Mouse (Mus musculus) forebrain, embryonic 11.5 days (tissue): Measurements from ENCODE around the gene Abcc9. TPM values are rescaled to one million over a fixed set of nuclear protein-coding genes. Genes with fewer than 3 reads are reported as not detected.

Experiments
- ATAC-seq: fragments of 200-750 bp; cut with Nextera tagmentation; replicated peaks from 2 replicates; pipeline ENCODE4 v1.8.0; 2017; ENCODE audit warnings: moderate TSS enrichment; ENCODE audit not compliant: low FRiP score
- DNase-seq: peaks from one replicate; pipeline ENCODE4 v3.0.0-alpha.2; 2017; ENCODE audit warnings: low spot score
- H3K27ac ChIP-seq: fragments of 300-500 bp; sonication (generic); 2 replicates; pipeline ENCODE4 v1.5.1; 2014; ENCODE audit warnings: low read depth, low read length
- H3K27me3 ChIP-seq: fragments of 300-500 bp; sonication (generic); 2 replicates; pipeline ENCODE4 v1.6.1; 2014; ENCODE audit warnings: mild to moderate bottlenecking, low read length, mixed read lengths; ENCODE audit not compliant: control insufficient read depth, insufficient read depth
- H3K36me3 ChIP-seq: fragments of 300-500 bp; sonication (generic); 2 replicates; pipeline ENCODE4 v1.6.1; 2014; ENCODE audit warnings: mild to moderate bottlenecking, low read length, moderate library complexity, mixed read lengths; ENCODE audit not compliant: control insufficient read depth, insufficient read depth
- H3K4me1 ChIP-seq: fragments of 300-500 bp; sonication (generic); replicated peaks from 2 replicates; pipeline ENCODE4 v1.6.1; 2014; ENCODE audit warnings: low read length, mixed read lengths; ENCODE audit not compliant: control insufficient read depth, insufficient read depth
- H3K4me2 ChIP-seq: fragments of 300-500 bp; sonication (generic); 2 replicates; pipeline ENCODE4 v1.6.1; 2014; ENCODE audit warnings: low read depth, mild to moderate bottlenecking, low read length, moderate library complexity, mixed read lengths; ENCODE audit not compliant: severe bottlenecking
- H3K4me3 ChIP-seq: fragments of 300-500 bp; sonication (generic); 2 replicates; pipeline ENCODE4 v1.5.1; 2014; ENCODE audit warnings: low read depth, low read length
- H3K9ac ChIP-seq: fragments of 300-500 bp; sonication (generic); 2 replicates; pipeline ENCODE4 v1.6.1; 2014; ENCODE audit warnings: low read length
- H3K9me3 ChIP-seq: fragments of 300-500 bp; sonication (generic); 2 replicates; pipeline ENCODE4 v1.6.1; 2016; ENCODE audit warnings: low read length, mixed read lengths; ENCODE audit not compliant: control insufficient read depth
- WGBS: fragments of 180-500 bp; shearing (Covaris S2); extraction: QIAGEN DNeasy Blood & Tissue Kit; methylation state at CpG from one replicate; pipeline ENCODE4 v1.1.7; 2014; 5-methylcytosine and 5-hydroxymethylcytosine counted together
- polyA plus RNA-seq: library from polyadenylated mRNA; unstranded; fragments of >200 nt; fragmentation: Nextera tagmentation; extraction: Ambion mirVana; gene quantifications from 2 replicates; pipeline ENCODE4 v1.2.1, GENCODE M21; 2014

Gene Abcc9
- polyA plus RNA-seq, 1 experiment from 2014 or later, result 1.6 TPM

DNA sequence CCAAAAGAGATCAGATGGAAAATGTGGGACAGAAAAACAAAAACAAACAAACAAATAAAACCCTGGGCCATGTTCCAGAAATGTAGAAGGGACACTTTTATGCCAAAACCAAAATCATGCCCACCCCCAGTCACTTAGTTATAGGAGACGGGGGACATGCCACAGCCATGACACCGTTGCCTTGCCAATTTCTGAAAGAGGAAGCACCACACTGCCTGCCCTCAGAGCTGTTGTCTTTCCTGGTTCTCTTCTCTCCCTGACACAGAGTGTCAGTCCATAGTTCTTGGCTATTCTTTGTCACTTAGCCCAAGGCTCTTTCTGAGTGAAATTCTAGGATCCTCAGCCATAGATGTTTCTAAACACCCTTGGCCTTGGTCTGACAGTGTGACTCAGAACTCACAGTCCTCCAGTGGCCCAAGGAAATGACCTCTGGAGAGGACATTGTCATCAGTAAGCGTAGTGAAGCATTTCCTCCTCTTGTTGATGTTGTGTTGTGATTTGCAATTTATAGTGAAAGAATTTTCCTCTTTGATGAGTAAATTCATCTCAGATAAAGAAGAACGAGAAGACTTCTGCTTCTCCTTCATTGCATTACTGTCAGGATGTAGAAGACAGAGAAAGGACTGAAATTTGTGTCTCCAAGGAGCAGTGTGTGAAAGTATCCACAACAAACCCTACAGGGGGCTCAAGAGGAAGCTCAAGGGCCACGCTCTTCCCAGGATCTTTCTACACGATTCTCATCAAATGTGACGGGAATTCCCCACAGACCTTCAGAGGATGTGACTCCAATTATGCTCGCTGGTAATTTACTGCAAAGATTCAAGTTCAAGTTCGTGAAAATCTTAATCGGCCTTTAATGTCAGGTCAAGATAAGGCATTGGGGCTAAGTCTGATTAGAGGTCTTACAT, 143.1 kb downstream of the Abcc9 start:
- Histone ChIP-seq H3K9me3 (no peaks in the 10 kb centered on the region), H3K27ac (no peak overlapping the region), H3K4me2 (no peak overlapping the region), H3K9ac (no peak overlapping the region), H3K4me1 (no peaks in the 10 kb centered on the region), H3K36me3 (no peaks in the 10 kb centered on the region), H3K27me3 (no peaks in the 10 kb centered on the region), H3K4me3 (no peak overlapping the region)
- ATAC-seq (no peak), DNase-seq (peak; percentile 39)
- 83% methylated on average over 10 of the region's 10 CpGs for WGBS

DNA sequence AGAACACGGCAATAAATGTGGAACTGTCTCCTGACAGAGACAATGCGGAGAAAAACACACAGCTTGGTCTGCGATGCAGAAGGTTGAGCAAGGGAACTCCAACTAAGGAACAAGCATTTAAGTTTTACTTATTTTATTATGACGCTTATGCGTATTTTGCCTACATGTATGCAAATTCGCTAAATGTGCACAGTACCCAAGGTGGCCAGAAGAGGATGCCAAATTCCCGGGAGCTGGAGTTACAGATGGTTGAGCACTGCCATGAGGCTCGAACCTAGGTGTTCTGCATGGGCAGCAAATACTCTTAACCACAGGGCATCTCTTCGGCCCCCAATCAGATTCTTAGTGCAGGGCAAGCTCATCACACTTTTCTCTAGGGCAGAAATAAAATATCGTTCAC, 144.0 kb downstream of the Abcc9 start:
- WGBS, result 79% methylated on average over 10 of the region's 10 CpGs
- ATAC-seq (no peak), DNase-seq (peak; percentile 42)
- H3K27ac ChIP-seq, result no peak overlapping the region
- no peak overlapping the region for H3K9ac ChIP-seq
- H3K9me3 ChIP-seq, result no peaks in the 10 kb centered on the region
- no peak overlapping the region for H3K4me2 ChIP-seq
- no peaks in the 10 kb centered on the region for H3K36me3 ChIP-seq
- no peak overlapping the region for H3K4me3 ChIP-seq
- H3K27me3 ChIP-seq, result no peaks in the 10 kb centered on the region
- no peaks in the 10 kb centered on the region for H3K4me1 ChIP-seq

DNA sequence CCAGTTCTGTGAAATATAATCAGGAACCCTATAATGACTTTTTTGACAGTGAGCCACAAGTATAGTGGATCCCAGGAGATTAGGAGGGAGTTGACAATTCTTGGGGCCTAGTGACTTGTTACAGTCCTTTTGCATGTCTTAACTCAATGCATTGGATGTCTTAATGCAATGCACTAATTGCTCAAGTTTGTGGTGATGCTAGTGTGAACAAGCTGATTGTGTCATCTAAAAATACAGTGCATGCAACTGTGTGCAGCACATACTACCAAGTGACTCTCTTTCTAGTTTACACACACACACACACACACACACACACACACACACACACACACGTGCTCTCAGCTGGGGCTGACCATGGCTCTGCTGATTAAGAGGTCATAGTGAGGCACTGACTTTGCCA, 146.1 kb downstream of the Abcc9 start:
- ATAC-seq, result no peak
- Histone ChIP-seq H3K9ac (no peak overlapping the region), H3K4me3 (no peak overlapping the region), H3K36me3 (no peaks in the 10 kb centered on the region), H3K9me3 (no peaks in the 10 kb centered on the region), H3K27ac (no peak overlapping the region), H3K4me2 (no peak overlapping the region), H3K4me1 (no peaks in the 10 kb centered on the region), H3K27me3 (no peaks in the 10 kb centered on the region)
- DNase-seq, result no peak
- 59% methylated on average over 1 of the region's 1 CpGs for WGBS

DNA sequence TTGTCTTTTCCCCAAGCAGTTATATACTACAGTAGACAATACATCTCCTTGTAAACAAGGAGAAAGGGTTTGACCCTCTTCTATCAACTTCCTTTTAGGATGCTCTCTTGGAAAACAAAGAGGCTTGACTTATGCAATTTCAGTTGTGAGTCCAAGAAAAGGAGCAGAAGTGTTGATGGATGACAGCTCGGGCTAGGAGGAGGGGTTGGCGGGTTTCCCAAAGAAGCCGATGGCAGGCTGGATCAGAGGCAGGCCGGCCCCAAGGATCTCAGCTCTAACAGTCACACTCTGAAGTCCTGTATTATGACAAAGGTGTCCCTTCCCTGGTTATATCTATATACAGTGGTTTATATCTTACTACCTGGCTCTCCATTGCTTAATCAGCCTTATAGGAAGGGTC, 150.6 kb downstream of the Abcc9 start:
- Histone ChIP-seq H3K27me3 (no peaks in the 10 kb centered on the region), H3K4me2 (no peak overlapping the region), H3K36me3 (no peaks in the 10 kb centered on the region), H3K9ac (no peak overlapping the region), H3K9me3 (no peaks in the 10 kb centered on the region), H3K4me3 (no peak overlapping the region), H3K27ac (no peak overlapping the region), H3K4me1 (no peaks in the 10 kb centered on the region)
- DNase-seq (no peak), ATAC-seq (no peak)
- WGBS, result 85% methylated on average over 4 of the region's 4 CpGs

DNA sequence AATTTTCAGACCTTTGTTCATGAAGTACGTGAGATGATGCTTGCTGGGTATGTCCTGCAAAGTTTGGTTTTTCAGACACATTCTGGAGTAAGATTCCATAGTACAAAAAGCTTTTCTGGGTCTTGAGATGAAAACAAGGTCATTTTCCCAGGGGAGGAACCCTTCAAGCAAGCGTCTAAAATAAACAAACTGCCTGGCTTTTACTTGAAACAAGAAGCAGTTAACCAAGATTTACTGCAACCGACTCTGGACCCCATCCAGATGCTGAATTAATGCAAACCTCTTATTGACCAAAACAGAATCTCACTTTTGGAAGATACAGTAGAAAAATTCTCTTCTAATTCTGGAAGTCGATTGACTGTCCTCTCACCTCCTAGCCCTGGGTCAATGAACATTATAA, 151.2 kb downstream of the Abcc9 start:
- ATAC-seq, result no peak
- H3K27ac ChIP-seq, result no peak overlapping the region
- no peaks in the 10 kb centered on the region for H3K27me3 ChIP-seq
- no peak overlapping the region for H3K4me3 ChIP-seq
- no peak for DNase-seq
- H3K9ac ChIP-seq, result no peak overlapping the region
- no peaks in the 10 kb centered on the region for H3K9me3 ChIP-seq
- WGBS, result 82% methylated on average over 4 of the region's 4 CpGs
- no peaks in the 10 kb centered on the region for H3K36me3 ChIP-seq
- H3K4me2 ChIP-seq, result no peak overlapping the region
- H3K4me1 ChIP-seq, result no peaks in the 10 kb centered on the region

DNA sequence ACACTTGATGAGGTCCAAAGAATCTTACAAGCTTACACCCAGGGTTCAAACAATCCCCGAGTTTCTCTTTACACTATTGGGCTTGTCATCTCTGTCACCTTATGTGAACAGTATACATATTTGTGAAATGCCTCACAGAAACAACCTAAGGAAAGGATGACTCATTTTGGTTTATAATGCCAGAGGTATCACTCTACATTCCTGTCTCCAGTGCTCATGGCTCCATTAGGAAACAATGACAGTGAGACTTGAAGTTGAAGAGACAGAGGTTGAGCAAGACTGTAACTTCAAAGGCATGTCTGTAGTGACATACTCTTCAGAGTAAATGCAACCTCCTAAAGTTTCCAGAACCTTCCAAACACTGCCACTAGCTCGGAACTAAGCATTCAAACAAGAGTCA, 153.7 kb downstream of the Abcc9 start:
- no peak for ATAC-seq
- 89% methylated on average over 2 of the region's 2 CpGs for WGBS

DNA sequence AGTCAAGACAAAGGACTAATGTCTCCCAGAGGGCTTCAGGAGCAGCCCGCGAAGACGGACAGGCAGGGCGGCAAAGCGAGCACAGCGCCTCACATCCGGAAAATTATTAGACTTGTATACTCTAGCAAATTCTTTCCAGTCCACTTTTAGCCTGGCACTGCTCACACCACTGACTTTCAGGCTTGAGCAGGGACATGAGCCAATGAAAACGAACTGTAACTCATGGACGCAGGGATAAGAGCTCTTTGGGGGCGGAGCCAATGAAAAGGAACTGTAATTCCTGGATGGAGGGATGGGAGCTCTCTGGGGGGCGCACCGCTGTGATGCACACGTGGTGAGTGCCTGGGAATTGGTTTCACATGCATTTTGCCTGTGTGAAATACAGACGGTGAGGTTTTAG, 157.0 kb downstream of the Abcc9 start:
- ATAC-seq (peak; percentile 44; the same call in 1 of the 2 replicates), DNase-seq (no peak)
- Histone ChIP-seq H3K4me3 (no peak overlapping the region), H3K9me3 (no peaks in the 10 kb centered on the region), H3K27ac (no peak overlapping the region), H3K27me3 (no peaks in the 10 kb centered on the region), H3K4me1 (no peaks in the 10 kb centered on the region), H3K9ac (no peak overlapping the region), H3K36me3 (no peaks in the 10 kb centered on the region), H3K4me2 (peak overlapping the region; percentile 28; the same call in 1 of the 2 replicates)
- WGBS, result 53% methylated on average over 14 of the region's 14 CpGs

More for the DNA sequence above, 153.7 kb downstream of the Abcc9 start:
- Histone ChIP-seq H3K9me3 (no peaks in the 10 kb centered on the region), H3K27ac (no peak overlapping the region), H3K27me3 (no peaks in the 10 kb centered on the region), H3K4me2 (no peak overlapping the region), H3K36me3 (no peaks in the 10 kb centered on the region), H3K4me3 (no peak overlapping the region), H3K4me1 (no peaks in the 10 kb centered on the region), H3K9ac (no peak overlapping the region)
- DNase-seq, result no peak

DNA sequence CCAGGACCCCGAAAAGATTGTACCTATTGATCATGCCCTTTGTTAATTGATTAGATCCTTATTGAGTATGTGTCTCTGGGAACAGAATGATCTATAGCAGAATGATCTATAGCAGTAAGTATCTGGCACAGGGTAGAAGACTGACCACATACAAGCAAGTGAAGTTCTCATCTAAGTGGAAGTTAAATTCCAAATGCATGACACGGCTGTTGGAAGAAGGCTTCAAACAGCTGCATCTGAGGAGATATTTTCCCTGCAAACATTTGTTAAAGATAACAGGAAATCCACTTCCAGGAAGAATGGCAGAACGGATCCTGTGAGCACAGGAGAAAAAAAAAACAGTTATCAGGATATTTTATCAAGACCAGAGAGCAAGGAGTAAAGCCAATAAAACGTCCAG, 158.5 kb downstream of the Abcc9 start:
- no peak for DNase-seq
- Histone ChIP-seq H3K36me3 (no peaks in the 10 kb centered on the region), H3K4me3 (no peak overlapping the region), H3K4me2 (no peak overlapping the region), H3K27ac (no peak overlapping the region), H3K9me3 (no peaks in the 10 kb centered on the region), H3K4me1 (no peaks in the 10 kb centered on the region), H3K9ac (no peak overlapping the region), H3K27me3 (no peaks in the 10 kb centered on the region)
- WGBS, result 83% methylated on average over 4 of the region's 4 CpGs
- ATAC-seq, result no peak

DNA sequence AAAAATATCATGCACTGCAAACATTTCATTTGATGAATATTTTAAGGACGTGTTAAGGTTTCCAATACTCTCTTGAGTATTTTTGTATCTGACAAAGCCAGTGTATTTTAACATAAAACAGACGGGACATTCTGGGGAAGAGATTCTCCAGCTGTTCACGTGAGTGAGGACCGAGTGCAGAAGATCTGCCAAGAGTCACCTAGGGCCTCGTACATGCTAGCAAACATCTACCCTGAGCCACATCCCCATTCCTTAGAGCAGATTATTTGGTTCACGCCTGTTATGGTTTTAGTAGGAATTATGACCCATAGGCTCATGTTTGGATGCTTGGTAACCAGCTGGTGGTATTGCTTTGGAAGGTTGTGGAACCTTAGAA, 159.3 kb downstream of the Abcc9 start:
- no peak for ATAC-seq
- WGBS, result 90% methylated on average over 6 of the region's 6 CpGs

More for the DNA sequence above, 159.3 kb downstream of the Abcc9 start:
- Histone ChIP-seq H3K9me3 (no peaks in the 10 kb centered on the region), H3K27me3 (no peaks in the 10 kb centered on the region), H3K27ac (no peak overlapping the region), H3K9ac (no peak overlapping the region), H3K4me2 (no peak overlapping the region), H3K4me3 (no peak overlapping the region), H3K36me3 (no peaks in the 10 kb centered on the region), H3K4me1 (no peaks in the 10 kb centered on the region)
- DNase-seq, result no peak
